Mouse (Mus musculus): Measurements from ENCODE around the gene Gm7534. TPM values are rescaled to one million over a fixed set of nuclear protein-coding genes. Genes with fewer than 3 reads are reported as not detected.

Gene Gm7534
- polyA plus RNA-seq, 1 experiment = not detected

GRCm38 (mm10) chr4:134165548-134166465 lies 37.0 kb downstream of the Gm7534 start:
- TF ChIP-seq POLR2A (IDR thresholded peaks at IDR 0.05; ENCODE audit: borderline replicate concordance, low read depth, low read length) (no peak), CTCF (IDR thresholded peaks at IDR 0.05; ENCODE audit: low read depth, low read length) (no peak)
- peaks cover 4% of the 10 kb centered on the region for H3K4me1 ChIP-seq (ENCODE audit: control insufficient read depth, insufficient read depth, low read length)
- H3K27ac ChIP-seq (ENCODE audit: insufficient read depth, low read depth, low read length) = peak overlapping the region; percentile 93
- H3K4me3 ChIP-seq (ENCODE audit: insufficient read depth, low read length) = no peak overlapping the region

- peak overlapping the region; percentile 93 for H3K27ac ChIP-seq (ENCODE audit: insufficient read depth, low read depth, low read length)
- H3K4me3 ChIP-seq (ENCODE audit: insufficient read depth, low read length) = peak overlapping the region; percentile 51
- H3K4me1 ChIP-seq (ENCODE audit: control insufficient read depth, insufficient read depth, low read length) = peaks cover 4% of the 10 kb centered on the region
- TF ChIP-seq CTCF (IDR thresholded peaks at IDR 0.05; ENCODE audit: low read depth, low read length) = no peak
- no peak for TF ChIP-seq POLR2A (IDR thresholded peaks at IDR 0.05; ENCODE audit: borderline replicate concordance, low read depth, low read length)
These were observed 37.8 kb downstream of the Gm7534 start for GRCm38 (mm10) chr4:134165024-134165423.

- peak overlapping the region; percentile 51 for H3K4me3 ChIP-seq (ENCODE audit: insufficient read depth, low read length)
- peaks cover 4% of the 10 kb centered on the region for H3K4me1 ChIP-seq (ENCODE audit: control insufficient read depth, insufficient read depth, low read length)
- H3K27ac ChIP-seq (ENCODE audit: insufficient read depth, low read depth, low read length) = peak overlapping the region; percentile 93
- TF ChIP-seq CTCF (IDR thresholded peaks at IDR 0.05; ENCODE audit: low read depth, low read length) = no peak
- TF ChIP-seq POLR2A (IDR thresholded peaks at IDR 0.05; ENCODE audit: borderline replicate concordance, low read depth, low read length) = no peak
These were observed 38.2 kb downstream of the Gm7534 start for GRCm38 (mm10) chr4:134164591-134164990.

- Histone ChIP-seq H3K4me3 (ENCODE audit: insufficient read depth, low read length) (peak overlapping the region; percentile 75), H3K27ac (ENCODE audit: insufficient read depth, low read depth, low read length) (peak overlapping the region; percentile 95), H3K4me1 (ENCODE audit: control insufficient read depth, insufficient read depth, low read length) (peaks cover 30% of the 10 kb centered on the region)
These were observed 42.7 kb downstream of the Gm7534 start for GRCm38 (mm10) chr4:134160071-134160470.

GRCm38 (mm10) chr4:134158774-134159173 lies 44.0 kb downstream of the Gm7534 start:
- Histone ChIP-seq H3K4me3 (ENCODE audit: insufficient read depth, low read length) (no peak overlapping the region), H3K4me1 (ENCODE audit: control insufficient read depth, insufficient read depth, low read length) (peaks cover 32% of the 10 kb centered on the region), H3K27ac (ENCODE audit: insufficient read depth, low read depth, low read length) (peak overlapping the region; percentile 100)
- TF ChIP-seq POLR2A (IDR thresholded peaks at IDR 0.05; ENCODE audit: borderline replicate concordance, low read depth, low read length) = no peak
- TF ChIP-seq CTCF (IDR thresholded peaks at IDR 0.05; ENCODE audit: low read depth, low read length) = no peak

GRCm38 (mm10) chr4:134157558-134157957 lies 45.2 kb downstream of the Gm7534 start:
- Histone ChIP-seq H3K4me1 (ENCODE audit: control insufficient read depth, insufficient read depth, low read length) (peaks cover 32% of the 10 kb centered on the region), H3K4me3 (ENCODE audit: insufficient read depth, low read length) (no peak overlapping the region), H3K27ac (ENCODE audit: insufficient read depth, low read depth, low read length) (no peak overlapping the region)
- TF ChIP-seq POLR2A (IDR thresholded peaks at IDR 0.05; ENCODE audit: borderline replicate concordance, low read depth, low read length) (no peak), CTCF (IDR thresholded peaks at IDR 0.05; ENCODE audit: low read depth, low read length) (no peak)

- Histone ChIP-seq H3K4me3 (ENCODE audit: insufficient read depth, low read length) (no peak overlapping the region), H3K27ac (ENCODE audit: insufficient read depth, low read depth, low read length) (no peak overlapping the region), H3K4me1 (ENCODE audit: control insufficient read depth, insufficient read depth, low read length) (peaks cover 32% of the 10 kb centered on the region)
- TF ChIP-seq POLR2A (IDR thresholded peaks at IDR 0.05; ENCODE audit: borderline replicate concordance, low read depth, low read length) (no peak), CTCF (IDR thresholded peaks at IDR 0.05; ENCODE audit: low read depth, low read length) (no peak)
These were observed 46.1 kb downstream of the Gm7534 start for GRCm38 (mm10) chr4:134156744-134157143.

- TF ChIP-seq CTCF (IDR thresholded peaks at IDR 0.05; ENCODE audit: low read depth, low read length) = no peak
- no peak for TF ChIP-seq POLR2A (IDR thresholded peaks at IDR 0.05; ENCODE audit: borderline replicate concordance, low read depth, low read length)
- no peak overlapping the region for H3K27ac ChIP-seq (ENCODE audit: insufficient read depth, low read depth, low read length)
- H3K4me3 ChIP-seq (ENCODE audit: insufficient read depth, low read length) = no peak overlapping the region
- H3K4me1 ChIP-seq (ENCODE audit: control insufficient read depth, insufficient read depth, low read length) = peaks cover 32% of the 10 kb centered on the region
These were observed 46.8 kb downstream of the Gm7534 start for GRCm38 (mm10) chr4:134155961-134156465.

- Histone ChIP-seq H3K4me3 (ENCODE audit: insufficient read depth, low read length) (no peak overlapping the region), H3K27ac (ENCODE audit: insufficient read depth, low read depth, low read length) (no peak overlapping the region), H3K4me1 (ENCODE audit: control insufficient read depth, insufficient read depth, low read length) (peaks cover 32% of the 10 kb centered on the region)
- no peak for TF ChIP-seq CTCF (IDR thresholded peaks at IDR 0.05; ENCODE audit: low read depth, low read length)
- TF ChIP-seq POLR2A (IDR thresholded peaks at IDR 0.05; ENCODE audit: borderline replicate concordance, low read depth, low read length) = no peak
These were observed 47.3 kb downstream of the Gm7534 start for GRCm38 (mm10) chr4:134155531-134155930.

- TF ChIP-seq POLR2A (IDR thresholded peaks at IDR 0.05; ENCODE audit: borderline replicate concordance, low read depth, low read length) (no peak), CTCF (IDR thresholded peaks at IDR 0.05; ENCODE audit: low read depth, low read length) (no peak)
- no peak overlapping the region for H3K4me3 ChIP-seq (ENCODE audit: insufficient read depth, low read length)
- H3K27ac ChIP-seq (ENCODE audit: insufficient read depth, low read depth, low read length) = no peak overlapping the region
- H3K4me1 ChIP-seq (ENCODE audit: control insufficient read depth, insufficient read depth, low read length) = peaks cover 33% of the 10 kb centered on the region
These were observed 48.5 kb downstream of the Gm7534 start for GRCm38 (mm10) chr4:134154354-134154753.

Data from bone marrow macrophage, adult 2 months (primary cell).